Mouse (Mus musculus) midbrain, embryonic 11.5 days (tissue): ENCODE results near the gene Foxo3. TPM values are rescaled to one million over a fixed set of nuclear protein-coding genes. Genes with fewer than 3 reads are reported as not detected.

Source experiments
- ATAC-seq: fragments of 200-750 bp; cut with Nextera tagmentation; 2 replicates; pipeline ENCODE4 v1.8.0; 2017; ENCODE audit warnings: moderate TSS enrichment, moderate library complexity; ENCODE audit not compliant: low FRiP score
- DNase-seq: peaks from one replicate; pipeline ENCODE4 v3.0.0; 2015; ENCODE audit warnings: low spot score; ENCODE audit errors: missing footprints
- H3K27ac ChIP-seq: fragments of 300-500 bp; sonication (generic); 2 replicates; pipeline ENCODE4 v1.5.1; 2014; ENCODE audit warnings: low read depth, low read length
- H3K27me3 ChIP-seq: fragments of 300-500 bp; sonication (generic); 2 replicates; pipeline ENCODE4 v1.6.1; 2014; ENCODE audit warnings: mild to moderate bottlenecking, low read length, moderate library complexity, mixed read lengths; ENCODE audit not compliant: control insufficient read depth, insufficient read depth
- H3K36me3 ChIP-seq: fragments of 300-500 bp; sonication (generic); 2 replicates; pipeline ENCODE4 v1.6.1; 2014; ENCODE audit warnings: mild to moderate bottlenecking, low read length, moderate library complexity, mixed read lengths; ENCODE audit not compliant: control insufficient read depth, insufficient read depth
- H3K4me1 ChIP-seq: fragments of 300-500 bp; sonication (generic); 2 replicates; pipeline ENCODE4 v1.6.1; 2014; ENCODE audit warnings: low read length; ENCODE audit not compliant: control insufficient read depth, insufficient read depth
- H3K4me2 ChIP-seq: fragments of 300-500 bp; sonication (generic); 2 replicates; pipeline ENCODE4 v1.6.1; 2014; ENCODE audit warnings: mild to moderate bottlenecking, moderate library complexity
- H3K4me3 ChIP-seq: fragments of 300-500 bp; sonication (generic); 2 replicates; pipeline ENCODE4 v1.5.1; 2014; ENCODE audit warnings: low read depth, low read length
- H3K9ac ChIP-seq: fragments of 300-500 bp; sonication (generic); 2 replicates; pipeline ENCODE4 v1.6.1; 2014; ENCODE audit warnings: low read length
- H3K9me3 ChIP-seq: fragments of 300-500 bp; sonication (generic); 2 replicates; pipeline ENCODE4 v1.6.1; 2016; ENCODE audit warnings: low read length; ENCODE audit not compliant: control insufficient read depth
- WGBS: fragments of 180-500 bp; shearing (Covaris S2); extraction: QIAGEN DNeasy Blood & Tissue Kit; methylation state at CpG from one replicate; pipeline ENCODE4 v1.1.7; 2014; 5-methylcytosine and 5-hydroxymethylcytosine counted together
- polyA plus RNA-seq: library from polyadenylated mRNA; unstranded; fragments of >200 nt; fragmentation: Nextera tagmentation; extraction: Ambion mirVana; gene quantifications from 2 replicates; pipeline ENCODE4 v1.2.1, GENCODE M21; 2014

The Foxo3 gene
- polyA plus RNA-seq, 1 experiment from 2014 or later = 4.0 TPM

GRCm38 (mm10) chr10:42170889-42171347, 105.6 kb downstream of the Foxo3 start:
- ATAC-seq = no peak
- Histone ChIP-seq H3K4me1 (no peaks in the 10 kb centered on the region), H3K27me3 (no peaks in the 10 kb centered on the region), H3K36me3 (no peaks in the 10 kb centered on the region), H3K9me3 (no peaks in the 10 kb centered on the region), H3K4me3 (no peak overlapping the region), H3K4me2 (no peak overlapping the region), H3K27ac (no peak overlapping the region), H3K9ac (no peak overlapping the region)
- no peak for DNase-seq
- 12% methylated on average over 5 of the region's 5 CpGs for WGBS

GRCm38 (mm10) chr10:42170201-42170600, 106.4 kb downstream of the Foxo3 start:
- Histone ChIP-seq H3K4me2 (no peak overlapping the region), H3K36me3 (no peaks in the 10 kb centered on the region), H3K4me1 (no peaks in the 10 kb centered on the region), H3K9me3 (no peaks in the 10 kb centered on the region), H3K27ac (no peak overlapping the region), H3K9ac (no peak overlapping the region), H3K4me3 (no peak overlapping the region), H3K27me3 (no peaks in the 10 kb centered on the region)
- DNase-seq (no peak), ATAC-seq (no peak)
- 77% methylated on average over 5 of the region's 5 CpGs for WGBS

- no peaks in the 10 kb centered on the region for H3K36me3 ChIP-seq
- 71% methylated on average over 2 of the region's 2 CpGs for WGBS
- H3K9me3 ChIP-seq = no peaks in the 10 kb centered on the region; the same call in 1 of the 2 replicates
- H3K4me3 ChIP-seq = no peak overlapping the region
- no peak overlapping the region for H3K4me2 ChIP-seq
- DNase-seq = no peak
- H3K9ac ChIP-seq = no peak overlapping the region
- no peaks in the 10 kb centered on the region for H3K27me3 ChIP-seq
- 0 out of 2 replicates have a peak, but pooled peaks cover 2% of the 10 kb centered on the region for H3K4me1 ChIP-seq
- H3K27ac ChIP-seq = no peak overlapping the region
- ATAC-seq = no peak
Observed at GRCm38 (mm10) chr10:42154727-42155126, 121.8 kb downstream of the Foxo3 start.

GRCm38 (mm10) chr10:42152426-42153205, 123.9 kb downstream of the Foxo3 start:
- ATAC-seq (no peak), DNase-seq (no peak)
- 45% methylated on average over 14 of the region's 14 CpGs for WGBS
- H3K9ac ChIP-seq = no peak overlapping the region
- H3K4me1 ChIP-seq = 0 out of 2 replicates have a peak, but pooled peaks cover 2% of the 10 kb centered on the region
- no peak overlapping the region for H3K4me3 ChIP-seq
- no peaks in the 10 kb centered on the region for H3K9me3 ChIP-seq
- no peak overlapping the region for H3K27ac ChIP-seq
- no peak overlapping the region for H3K4me2 ChIP-seq
- no peaks in the 10 kb centered on the region for H3K36me3 ChIP-seq
- H3K27me3 ChIP-seq = no peaks in the 10 kb centered on the region

- 86% methylated on average over 3 of the region's 3 CpGs for WGBS
- DNase-seq = no peak
- Histone ChIP-seq H3K27me3 (no peaks in the 10 kb centered on the region), H3K4me3 (no peak overlapping the region), H3K36me3 (no peaks in the 10 kb centered on the region), H3K27ac (no peak overlapping the region), H3K9ac (no peak overlapping the region), H3K4me1 (0 out of 2 replicates have a peak, but pooled peaks cover 2% of the 10 kb centered on the region), H3K9me3 (no peaks in the 10 kb centered on the region), H3K4me2 (no peak overlapping the region)
- ATAC-seq = no peak
Observed at GRCm38 (mm10) chr10:42149767-42150166, 126.8 kb downstream of the Foxo3 start.

GRCm38 (mm10) chr10:42148326-42148725, 128.2 kb downstream of the Foxo3 start:
- Histone ChIP-seq H3K9me3 (no peaks in the 10 kb centered on the region), H3K4me1 (0 out of 2 replicates have a peak, but pooled peaks cover 2% of the 10 kb centered on the region), H3K4me3 (no peak overlapping the region), H3K27ac (no peak overlapping the region), H3K9ac (no peak overlapping the region), H3K4me2 (no peak overlapping the region), H3K36me3 (no peaks in the 10 kb centered on the region), H3K27me3 (no peaks in the 10 kb centered on the region)
- DNase-seq (no peak), ATAC-seq (no peak)
- 77% methylated on average over 3 of the region's 3 CpGs for WGBS

- Histone ChIP-seq H3K27me3 (no peaks in the 10 kb centered on the region), H3K4me2 (no peak overlapping the region), H3K4me1 (no peaks in the 10 kb centered on the region), H3K4me3 (no peak overlapping the region), H3K9me3 (no peaks in the 10 kb centered on the region), H3K9ac (no peak overlapping the region), H3K36me3 (no peaks in the 10 kb centered on the region), H3K27ac (no peak overlapping the region)
- WGBS = 66% methylated on average over 5 of the region's 5 CpGs
- DNase-seq (no peak), ATAC-seq (no peak)
Observed at GRCm38 (mm10) chr10:42145221-42145620, 131.3 kb downstream of the Foxo3 start.

GRCm38 (mm10) chr10:42144788-42145187, 131.8 kb downstream of the Foxo3 start:
- no peaks in the 10 kb centered on the region for H3K9me3 ChIP-seq

GRCm38 (mm10) chr10:42144176-42144575, 132.4 kb downstream of the Foxo3 start:
- Histone ChIP-seq H3K4me1 (no peaks in the 10 kb centered on the region), H3K4me3 (no peak overlapping the region), H3K9ac (no peak overlapping the region), H3K27me3 (no peaks in the 10 kb centered on the region), H3K4me2 (no peak overlapping the region), H3K27ac (no peak overlapping the region), H3K9me3 (no peaks in the 10 kb centered on the region), H3K36me3 (no peaks in the 10 kb centered on the region)
- WGBS = 83% methylated on average over 2 of the region's 2 CpGs
- DNase-seq (no peak), ATAC-seq (no peak)

More at GRCm38 (mm10) chr10:42144788-42145187, 131.8 kb downstream of the Foxo3 start:
- H3K36me3 ChIP-seq = no peaks in the 10 kb centered on the region
- 79% methylated on average over 5 of the region's 5 CpGs for WGBS
- H3K4me2 ChIP-seq = no peak overlapping the region
- ATAC-seq (no peak), DNase-seq (no peak)
- no peaks in the 10 kb centered on the region for H3K4me1 ChIP-seq
- no peak overlapping the region for H3K4me3 ChIP-seq
- no peak overlapping the region for H3K27ac ChIP-seq
- no peaks in the 10 kb centered on the region for H3K27me3 ChIP-seq
- no peak overlapping the region for H3K9ac ChIP-seq
